Mouse (Mus musculus): ENCODE data around the gene Gm12166.

Gm12166 gene

DNA sequence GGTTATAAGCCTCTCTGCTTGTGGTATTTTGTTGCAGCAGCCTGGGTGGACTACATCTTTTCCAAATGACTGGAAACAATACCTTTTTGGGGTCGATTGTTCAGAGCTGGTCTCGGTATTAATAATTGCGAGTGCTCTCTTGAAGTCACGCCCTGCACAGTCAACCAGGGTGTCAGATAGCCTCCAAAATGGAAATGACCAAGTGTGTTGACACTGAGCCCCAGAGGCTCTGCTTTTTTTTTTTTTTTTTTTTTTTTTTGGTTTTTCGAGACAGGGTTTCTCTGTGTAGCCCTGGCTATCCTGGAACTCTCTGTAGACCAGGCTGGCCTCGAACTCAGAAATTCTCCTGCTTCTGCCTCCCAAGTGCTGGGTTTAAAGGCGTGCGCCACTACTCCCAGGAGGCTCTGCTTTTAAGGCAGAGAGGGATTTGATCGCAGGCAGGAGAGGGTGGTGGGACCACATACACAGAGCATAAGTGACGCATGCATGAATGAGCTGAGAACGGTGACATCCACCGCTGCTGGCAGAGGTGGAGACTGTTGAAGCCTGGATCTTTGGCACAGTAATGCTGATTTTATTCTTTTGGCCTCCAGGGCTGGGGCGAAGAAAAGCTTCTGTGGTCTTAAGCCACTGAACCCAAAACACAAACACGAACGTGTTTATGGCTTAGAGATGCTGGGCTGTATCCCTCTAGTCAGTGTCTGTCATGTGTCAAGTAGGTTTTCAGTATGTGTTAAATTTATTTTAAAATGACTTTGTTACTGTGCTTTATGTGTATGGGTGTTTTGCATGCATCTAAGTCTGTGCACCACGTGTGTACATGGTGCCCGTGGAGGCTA lies 21.9 kb upstream of the Gm12166 start:
- DNase-seq (ENCODE audit: extremely low spot score, low spot score), result no peak

DNA sequence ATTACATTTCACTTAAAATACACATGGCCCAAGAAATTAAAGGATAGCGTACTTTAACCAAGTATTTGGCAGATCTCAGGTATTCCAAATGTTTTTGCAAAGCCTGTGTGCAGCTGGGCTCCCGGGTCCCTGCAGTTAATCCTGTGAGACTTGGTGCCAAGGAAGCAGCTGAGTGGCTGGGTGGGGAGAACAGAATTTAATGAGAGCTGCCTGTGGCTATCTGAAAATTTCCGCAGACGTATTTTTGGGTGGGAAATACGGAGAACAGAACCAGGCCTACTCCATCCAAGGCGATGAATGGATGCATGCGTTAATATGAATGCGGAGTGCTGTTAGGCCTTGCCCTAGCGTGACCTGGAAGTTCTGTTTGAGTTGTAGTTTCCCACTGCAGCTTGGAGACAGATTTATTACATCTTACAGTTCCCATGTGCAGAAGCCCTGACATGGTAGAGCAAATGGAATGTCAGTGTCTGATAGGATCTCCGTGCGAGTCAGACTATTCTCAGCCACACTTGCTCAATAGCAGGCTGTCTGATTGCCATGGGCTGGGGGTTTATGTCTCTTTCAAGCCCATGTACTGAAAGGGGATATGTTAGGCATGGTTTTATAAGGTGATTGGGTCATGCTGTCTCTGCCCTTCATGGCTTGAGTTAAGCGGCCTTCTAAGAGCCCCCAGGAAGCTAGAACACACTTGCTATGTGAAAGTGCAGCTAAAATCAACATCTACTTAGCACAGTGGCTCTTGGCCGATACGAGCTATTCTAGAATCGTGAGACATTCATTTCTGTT lies 21.1 kb upstream of the Gm12166 start:
- no peak for DNase-seq (ENCODE audit: extremely low spot score, low spot score)

DNA sequence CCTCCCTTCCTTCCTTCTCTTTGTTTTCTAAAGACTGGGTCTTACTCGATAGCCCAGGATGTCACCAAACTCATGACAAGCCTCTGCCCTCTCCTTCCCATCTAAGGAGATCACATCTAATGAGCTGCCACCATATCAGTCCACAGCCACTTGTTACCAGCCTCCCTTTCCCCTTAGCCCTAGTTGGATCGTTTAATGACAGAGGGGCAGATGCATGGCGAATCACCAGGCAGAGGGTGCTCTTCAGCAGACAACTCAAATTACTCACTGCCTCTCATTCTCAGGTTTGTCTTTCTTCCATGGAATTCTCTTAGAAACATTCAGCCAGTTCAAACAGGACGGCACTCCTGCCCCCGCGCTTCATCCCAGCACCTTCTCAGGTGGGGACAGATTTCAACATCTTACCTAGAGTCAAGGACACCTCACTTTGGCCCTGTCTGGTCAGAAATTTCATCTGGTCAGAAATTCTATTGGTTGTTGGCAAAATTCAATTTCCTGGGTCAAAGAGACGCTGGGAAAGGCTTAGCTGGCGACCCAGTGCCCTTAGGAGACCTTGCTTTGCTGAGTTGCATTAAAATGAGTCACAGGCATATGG lies 20.4 kb upstream of the Gm12166 start:
- no peak for DNase-seq (ENCODE audit: extremely low spot score, low spot score)

DNA sequence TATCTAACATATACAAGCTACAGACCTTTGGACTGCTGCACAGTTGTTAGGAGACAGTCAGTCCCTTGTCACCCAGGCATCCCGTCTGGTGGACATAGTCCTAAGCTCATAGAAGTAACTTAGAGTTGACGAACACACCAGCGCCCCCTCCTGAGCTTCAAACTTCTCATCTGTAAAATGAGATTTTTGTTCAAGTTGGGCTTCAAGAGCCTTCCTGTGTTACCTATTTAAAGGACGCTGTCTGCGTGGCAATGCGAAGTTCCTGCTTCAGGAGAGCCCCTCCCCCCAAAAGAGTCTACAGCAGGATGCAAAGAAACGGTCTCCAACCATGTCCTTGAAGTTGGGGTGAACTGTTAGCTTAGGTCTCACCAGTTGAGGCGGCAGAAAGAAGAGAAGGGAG lies 18.7 kb upstream of the Gm12166 start:
- DNase-seq (ENCODE audit: extremely low spot score, low spot score), result no peak

DNA sequence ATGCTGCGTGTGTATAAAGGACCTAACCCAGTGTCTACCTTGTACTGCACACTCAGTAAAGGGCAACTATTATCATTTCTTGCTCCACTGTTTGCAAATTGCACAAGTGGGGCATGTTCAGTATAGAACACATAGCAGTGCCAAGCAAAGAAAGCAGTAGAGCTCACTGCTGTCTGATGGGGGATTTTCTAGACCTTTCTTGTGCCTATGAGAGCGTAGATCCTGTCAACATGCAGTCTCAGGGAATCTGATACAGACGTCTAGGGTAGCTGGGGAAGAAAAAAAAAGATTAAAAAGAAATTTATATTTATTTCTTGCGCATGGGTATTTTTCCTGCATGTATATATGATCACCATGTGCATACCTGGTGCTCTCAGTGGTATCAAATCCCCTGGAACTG lies 18.0 kb upstream of the Gm12166 start:
- no peak for DNase-seq (ENCODE audit: extremely low spot score, low spot score)

DNA sequence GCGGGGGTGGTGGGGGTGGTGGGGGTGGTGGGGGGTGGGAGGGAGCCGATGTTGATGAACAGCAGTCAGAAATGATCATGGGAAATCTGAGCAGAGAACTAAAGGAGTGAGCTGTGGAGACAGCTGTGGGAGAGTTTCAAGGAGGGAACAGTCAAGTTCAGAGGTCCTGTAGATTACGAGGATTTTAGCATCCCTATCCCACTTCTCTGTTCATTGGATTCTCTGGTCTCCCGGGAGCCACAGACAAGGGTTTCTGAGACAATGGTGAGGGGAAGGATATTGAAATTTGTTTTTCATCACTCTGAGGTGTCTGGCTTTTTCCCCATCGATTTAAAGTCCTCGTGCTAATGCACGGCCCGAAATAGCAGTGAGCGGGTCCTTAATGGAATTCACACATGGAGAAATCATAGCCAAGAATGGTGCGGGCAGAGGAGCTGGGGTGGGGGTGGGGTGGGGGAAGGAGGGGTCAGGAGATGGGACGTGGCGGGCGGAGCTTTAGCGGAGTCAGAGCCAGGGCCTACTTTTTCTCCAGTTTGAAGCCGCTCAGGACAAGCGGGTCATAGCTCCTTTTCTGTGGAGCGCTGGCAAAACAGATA lies 17.4 kb upstream of the Gm12166 start:
- peak; percentile 44 for DNase-seq (ENCODE audit: extremely low spot score, low spot score)

DNA sequence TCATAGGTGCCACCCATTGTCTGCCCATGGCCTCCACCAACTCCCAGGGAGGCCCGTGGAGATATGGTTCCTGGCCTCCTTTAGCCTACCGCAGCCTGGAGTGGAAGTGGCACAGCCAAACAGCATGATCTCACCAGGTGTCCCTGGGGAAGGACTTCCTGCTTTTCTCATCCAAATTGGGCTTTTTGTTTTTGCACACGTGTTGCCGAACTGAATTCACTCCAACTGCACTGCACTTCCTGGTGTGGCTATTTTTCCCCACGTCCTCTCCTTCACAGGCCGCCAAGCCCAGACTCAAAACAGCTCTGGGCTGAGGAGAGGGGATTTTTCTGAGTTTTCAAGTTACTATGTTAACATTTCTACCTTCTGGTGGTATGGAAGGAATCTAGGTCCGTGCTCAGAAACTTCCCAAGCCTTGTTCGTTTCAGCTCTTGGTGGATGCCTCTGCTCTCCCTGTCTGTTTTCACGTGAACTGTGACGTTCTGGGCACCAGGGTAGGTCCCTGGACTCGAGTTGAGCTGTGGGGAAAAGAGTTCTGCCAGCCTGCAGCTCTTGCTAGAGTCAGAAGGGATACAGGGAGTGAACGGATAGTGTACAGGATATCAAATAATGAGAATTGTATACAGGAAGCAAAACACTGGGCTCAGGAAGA lies 16.8 kb upstream of the Gm12166 start:
- peak; percentile 19 for DNase-seq (ENCODE audit: extremely low spot score, low spot score)

DNA sequence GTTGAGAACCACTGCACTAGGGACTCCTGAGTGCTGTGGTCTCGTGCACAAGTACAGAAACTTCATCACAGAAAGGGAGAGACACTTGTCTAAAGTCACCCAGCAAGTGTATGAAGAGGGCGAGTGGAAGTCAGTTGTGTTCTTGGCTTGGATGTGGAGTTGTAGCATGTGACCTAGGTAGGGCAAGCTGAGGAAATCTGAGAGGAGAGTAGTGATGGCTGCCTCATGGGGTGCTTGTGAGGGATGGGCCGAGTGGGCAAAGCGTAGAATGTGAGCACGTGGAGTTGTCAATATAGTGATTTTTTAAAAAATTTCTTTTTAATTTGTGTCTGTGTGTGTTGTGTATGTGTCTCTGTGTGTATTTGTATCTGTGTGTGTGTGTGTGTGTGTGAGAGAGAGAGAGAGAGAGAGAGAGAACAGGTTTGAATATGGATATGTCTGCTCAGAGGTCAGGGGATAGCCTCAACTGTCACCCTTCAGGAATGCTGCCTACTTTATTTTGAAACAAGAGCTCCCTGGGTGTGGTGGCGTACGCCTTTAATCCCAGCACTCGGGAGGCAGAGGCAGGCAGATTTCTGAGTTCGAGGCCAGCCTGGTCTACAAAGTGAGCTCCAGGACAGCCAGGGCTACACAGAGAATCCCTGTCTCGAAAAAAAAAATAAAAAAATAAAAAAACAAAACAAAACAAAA lies 15.4 kb upstream of the Gm12166 start:
- no peak for DNase-seq (ENCODE audit: extremely low spot score, low spot score)

DNA sequence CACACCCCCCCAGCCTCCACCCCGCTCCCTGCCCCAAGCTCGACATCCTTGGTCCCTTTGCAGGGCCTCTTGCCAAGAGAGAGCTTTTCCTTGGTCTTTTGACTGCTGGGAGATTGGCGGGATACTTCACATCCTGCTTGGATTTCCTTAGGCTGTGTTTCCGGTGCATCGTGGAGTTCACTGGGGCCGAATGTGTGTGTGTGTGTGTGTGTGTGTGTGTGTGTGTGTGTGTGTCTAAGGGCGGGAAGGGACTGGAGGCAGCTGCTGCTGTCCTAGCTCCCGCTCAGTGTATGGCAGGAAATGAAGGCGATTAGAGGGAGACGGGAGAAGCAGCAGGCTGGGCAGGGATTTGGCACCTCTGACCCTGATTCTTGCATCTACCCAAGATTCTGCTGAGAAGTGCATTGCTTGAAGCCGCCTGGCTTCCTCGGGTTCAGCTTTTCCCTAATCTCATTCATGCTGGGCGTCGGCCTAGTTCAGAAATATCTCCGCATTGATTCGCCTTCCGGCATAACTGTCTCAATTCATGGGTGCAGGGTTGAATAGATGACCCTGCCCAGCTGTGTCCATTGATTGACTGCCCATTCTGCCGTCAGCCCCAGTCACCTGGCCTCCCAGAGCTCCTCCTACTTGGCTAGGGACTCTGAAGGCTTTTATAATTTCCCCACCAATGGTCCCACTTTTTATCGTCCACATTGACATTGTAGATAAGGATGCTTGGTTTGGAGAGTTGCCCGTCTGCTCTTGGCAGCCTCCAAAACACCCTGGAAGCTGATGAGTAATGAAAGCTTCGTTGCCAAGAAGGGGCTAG lies 13.3 kb upstream of the Gm12166 start:
- DNase-seq (ENCODE audit: extremely low spot score, low spot score), result no peak

DNA sequence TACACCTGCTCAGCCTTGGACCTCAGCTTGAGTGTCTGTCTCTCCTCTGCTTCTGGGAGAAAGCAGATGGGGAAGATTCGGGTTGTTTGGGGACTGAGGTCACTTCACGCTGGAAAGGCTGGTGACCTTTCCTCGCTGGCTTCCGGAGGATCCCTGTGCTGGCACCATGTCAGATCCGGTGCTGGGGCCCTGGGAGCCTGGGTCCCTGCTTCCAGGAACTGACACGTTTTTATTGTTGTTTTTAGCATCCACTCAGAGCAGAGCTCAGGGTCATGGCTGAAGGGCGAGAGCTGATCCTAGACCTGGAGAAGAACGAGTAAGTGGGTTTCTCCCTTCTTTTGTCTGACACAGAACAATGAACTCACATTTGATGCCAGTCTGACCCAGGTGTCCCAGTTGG lies 12.6 kb upstream of the Gm12166 start:
- no peak for DNase-seq (ENCODE audit: extremely low spot score, low spot score)

DNA sequence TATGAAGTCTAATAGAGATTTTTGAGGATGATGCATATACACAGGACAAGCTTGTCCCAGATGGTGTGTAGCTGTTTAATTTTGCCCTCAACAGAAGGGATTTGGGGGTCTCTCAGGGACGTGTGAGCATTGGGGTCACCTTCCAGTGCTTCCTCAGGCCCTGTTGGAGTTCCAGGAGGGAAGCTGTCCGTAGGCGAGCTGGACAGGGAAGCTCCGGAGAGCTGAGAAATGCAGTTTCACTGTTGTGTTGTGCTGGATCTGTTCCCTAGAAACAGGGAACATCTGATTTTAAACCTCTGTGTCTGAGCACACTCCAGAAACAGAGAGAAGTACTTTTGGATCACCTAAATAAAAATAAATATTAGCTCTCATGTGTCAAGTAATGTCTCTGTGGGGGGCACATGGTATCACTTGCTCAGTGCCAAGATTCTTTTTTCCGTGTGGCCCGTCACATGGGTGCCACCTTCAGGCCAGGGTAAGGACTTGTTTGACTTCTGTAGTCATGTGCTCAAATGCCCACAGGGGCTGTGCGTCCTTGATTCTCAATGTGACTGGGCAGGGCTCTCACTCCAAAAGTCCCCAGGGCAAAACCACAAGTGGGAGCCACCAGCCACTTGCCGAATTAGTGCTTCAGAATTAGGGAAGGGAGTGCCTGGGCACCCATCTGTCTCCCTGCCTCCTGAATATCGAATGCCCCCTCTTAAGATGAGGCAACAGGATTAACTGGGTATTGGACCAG lies 11.0 kb upstream of the Gm12166 start:
- no peak for DNase-seq (ENCODE audit: extremely low spot score, low spot score)

DNA sequence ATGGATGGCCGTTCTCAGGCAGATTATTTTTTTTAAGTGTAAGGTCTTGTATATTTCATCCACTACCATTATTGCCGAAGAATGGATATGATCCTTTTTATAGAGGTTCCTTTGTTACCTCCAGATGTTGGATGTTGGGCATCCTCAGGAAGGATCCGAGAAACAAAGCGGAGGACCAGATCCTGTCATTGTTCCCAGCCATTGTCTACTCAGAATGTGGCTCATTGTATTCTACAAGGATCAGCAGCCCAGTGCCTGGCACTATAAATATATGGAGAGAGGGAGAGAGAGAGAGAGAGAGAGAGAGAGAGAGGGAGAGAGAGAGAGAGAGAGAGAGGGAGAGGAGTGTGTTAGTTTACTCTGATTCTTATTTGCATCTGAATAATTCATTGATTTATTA lies 10.4 kb upstream of the Gm12166 start:
- no peak for DNase-seq (ENCODE audit: extremely low spot score, low spot score)

DNA sequence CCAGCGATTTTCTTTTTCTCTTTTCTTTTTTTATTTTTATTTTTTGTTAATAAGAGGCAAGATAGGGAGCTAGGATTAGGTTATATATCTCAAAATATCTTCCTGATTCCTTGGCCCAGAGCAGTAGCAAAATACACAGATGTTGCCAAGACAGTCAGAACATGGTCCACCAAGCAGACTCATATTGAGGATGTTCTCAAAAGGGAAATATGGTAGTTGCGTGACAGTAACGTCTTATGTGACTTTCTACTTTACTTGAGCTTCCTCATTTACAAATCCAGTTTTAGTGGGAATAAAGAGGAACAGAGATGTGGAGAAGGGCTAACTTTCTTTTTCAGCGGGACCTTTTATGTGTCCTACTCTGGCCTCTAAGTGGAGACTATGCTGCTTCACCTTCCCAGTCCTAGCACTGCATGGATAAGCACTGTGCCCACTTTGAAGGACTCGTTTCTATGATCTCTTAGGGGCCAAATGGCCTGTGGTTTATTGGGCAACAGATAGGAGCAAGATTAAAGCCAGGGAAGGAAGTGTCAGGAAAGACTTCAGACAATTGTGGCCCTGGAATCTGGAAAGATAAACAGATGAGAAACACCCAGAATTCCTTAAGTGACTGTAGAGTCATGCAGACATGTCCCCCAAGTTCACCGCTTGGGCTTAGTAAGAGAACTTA lies 9.8 kb upstream of the Gm12166 start:
- DNase-seq (ENCODE audit: extremely low spot score, low spot score), result no peak

DNA sequence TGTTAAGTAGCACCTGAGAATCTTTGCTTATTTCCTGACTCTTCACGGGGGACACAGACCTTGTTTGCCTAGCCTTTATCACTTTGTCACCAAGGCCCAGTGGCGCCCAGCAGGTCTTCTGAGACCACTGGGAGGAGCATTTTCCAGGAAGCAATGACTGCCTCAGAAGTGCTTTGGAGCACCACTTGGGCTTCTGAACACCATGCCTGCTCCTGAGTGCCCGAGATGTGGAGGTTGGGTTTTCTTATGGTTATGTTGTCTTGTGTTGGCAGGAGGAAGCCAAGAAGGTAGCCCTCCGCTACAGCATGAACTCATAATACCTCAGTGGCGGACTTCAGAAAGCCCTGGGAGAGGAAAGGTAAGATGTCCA lies 8.5 kb upstream of the Gm12166 start:
- no peak for DNase-seq (ENCODE audit: extremely low spot score, low spot score)

DNA sequence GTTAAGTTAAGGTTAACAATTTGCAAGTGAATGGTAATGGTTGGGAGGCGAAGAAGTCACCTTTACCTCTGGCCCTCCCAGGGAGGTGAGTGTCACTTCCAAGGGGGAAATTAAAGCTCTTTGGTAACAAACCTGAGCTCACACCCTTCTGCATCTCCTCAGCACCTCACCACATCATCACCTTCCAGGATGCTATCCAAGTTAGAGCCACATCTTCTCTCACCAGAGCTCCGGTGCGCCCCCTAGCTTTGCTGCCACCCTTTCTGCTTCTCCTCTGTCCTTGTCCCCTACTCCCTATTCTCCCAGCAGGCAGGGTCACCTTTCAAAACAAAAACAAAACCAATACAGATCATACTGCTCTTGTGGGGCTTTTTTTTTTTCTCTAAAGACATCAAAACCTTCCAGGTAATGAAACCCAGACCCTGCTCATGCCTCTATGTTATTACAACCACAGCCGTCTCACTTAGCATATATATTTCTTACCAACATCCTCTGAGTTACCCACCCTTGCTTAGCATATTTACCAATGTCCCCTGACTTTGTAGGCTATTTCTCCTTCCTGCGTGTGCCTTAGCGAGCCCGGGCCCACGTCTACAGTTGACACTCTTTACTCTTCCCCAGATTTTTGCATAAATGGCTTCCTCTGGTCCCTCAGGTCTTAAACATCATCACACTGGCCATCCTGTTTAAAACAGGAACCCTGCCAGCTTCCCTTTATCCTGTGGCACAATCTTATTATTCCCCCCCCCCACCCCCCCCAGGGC lies 7.9 kb upstream of the Gm12166 start:
- no peak for DNase-seq (ENCODE audit: extremely low spot score, low spot score)

DNA sequence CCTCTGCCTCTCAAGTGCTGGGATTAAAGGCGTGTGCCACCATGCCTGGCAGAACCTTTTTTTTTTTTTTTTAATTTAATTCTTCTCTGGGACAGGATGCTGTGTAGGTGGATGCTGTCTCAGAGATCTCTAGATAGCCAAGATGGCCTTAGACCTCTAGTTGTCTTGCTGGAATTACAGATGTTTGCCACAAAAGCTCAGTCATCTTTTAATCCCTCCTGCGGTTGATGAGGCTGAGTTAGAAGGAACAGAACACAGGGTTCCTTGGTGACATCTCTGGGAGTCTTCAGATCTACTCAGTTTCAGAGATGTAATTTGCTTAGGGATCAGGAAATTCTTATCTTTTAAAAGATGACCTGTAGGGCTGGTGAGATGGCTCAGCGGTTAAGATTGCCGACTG lies 6.8 kb upstream of the Gm12166 start:
- no peak for DNase-seq (ENCODE audit: extremely low spot score, low spot score)

DNA sequence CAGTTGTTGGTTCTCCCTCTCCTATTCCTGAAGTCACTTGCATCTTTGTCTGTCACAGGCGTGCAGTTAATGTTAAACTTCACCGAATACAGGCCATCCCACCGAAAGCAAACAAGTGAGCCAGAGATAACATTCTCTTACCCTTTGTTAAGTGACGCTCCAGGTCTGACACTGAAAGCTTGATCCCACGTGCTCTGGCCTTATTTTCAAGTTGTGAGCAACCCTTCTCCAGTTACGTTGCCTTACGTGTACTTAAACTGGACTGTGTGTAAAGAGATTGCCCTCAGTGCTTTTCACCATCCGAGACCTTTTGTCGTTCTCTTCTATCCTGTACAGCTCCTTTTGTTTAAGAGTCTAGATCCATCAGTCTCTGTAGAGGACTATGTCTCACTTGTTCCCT lies 5.9 kb upstream of the Gm12166 start:
- DNase-seq (ENCODE audit: extremely low spot score, low spot score), result no peak

DNA sequence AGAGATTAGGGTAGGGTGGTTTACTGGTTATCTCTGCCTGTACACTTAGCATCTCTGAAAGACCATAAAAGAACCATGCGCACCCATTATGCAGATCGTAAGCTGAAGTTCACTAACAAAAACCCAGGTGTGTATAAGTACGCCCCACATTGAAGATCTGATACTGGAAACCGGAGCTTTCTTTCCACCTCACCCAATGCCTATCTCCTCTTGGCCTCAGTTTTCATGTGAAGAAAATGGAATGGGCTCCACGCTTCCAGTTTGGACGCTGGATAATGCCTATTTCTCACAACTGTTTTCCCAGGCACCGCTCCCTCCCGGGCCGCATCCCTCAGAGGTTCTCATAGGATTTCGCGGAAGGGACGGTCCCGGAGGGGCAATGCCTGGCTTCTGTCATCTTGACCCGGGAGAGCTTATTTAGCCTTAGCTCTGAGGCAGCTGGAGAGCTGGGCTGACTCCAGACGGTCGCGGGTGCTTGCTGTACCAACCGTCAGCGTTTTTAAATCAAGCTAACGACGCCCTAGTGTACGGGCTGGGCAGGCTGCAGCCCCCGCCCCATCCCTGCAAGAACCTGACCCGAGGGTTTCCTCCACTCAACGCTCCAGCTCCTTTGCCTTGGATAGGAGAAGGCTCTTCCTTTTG lies 4.8 kb upstream of the Gm12166 start:
- DNase-seq (ENCODE audit: extremely low spot score, low spot score), result peak; percentile 58

Measured in neural tube, embryonic 10.5 days (tissue).